Mouse (Mus musculus): ENCODE measurements at regions not wholly inside any gene's neighbourhood (a gene's known extent, or its start where the extent isn't known, plus 50 kb on each side); places are given as distances from the start of the nearest gene placed in this dataset.

- peaks cover 0 to 6% of the 10 kb centered on the region in 2 experiments; a peak in 2 of 4 replicates for H3K36me3 ChIP-seq (ENCODE audit: control insufficient read depth in 1 of 2, insufficient read depth in 2 of 2, low read length in 2 of 2)
- no peaks in the 10 kb centered on the region for H3K9me3 ChIP-seq (replicated peaks; ENCODE audit: insufficient read depth, low read length)
- peaks cover 0 to 6% of the 10 kb centered on the region in 2 experiments; a peak in 2 of 4 replicates for H3K4me1 ChIP-seq (ENCODE audit: control insufficient read depth in 1 of 2, insufficient read depth in 2 of 2, low read length in 2 of 2)
- no peak overlapping the region for H3K4me3 ChIP-seq (ENCODE audit: control insufficient read depth in 1 of 2, insufficient read depth in 1 of 2, low read depth in 2 of 2, low read length in 2 of 2)
- H3K27ac ChIP-seq (ENCODE audit: control insufficient read depth, low read depth, low read length) = no peak overlapping the region
- H3K9ac ChIP-seq (ENCODE audit: control insufficient read depth, low read depth, low read length, poor library complexity, severe bottlenecking) = no peak overlapping the region
- TF ChIP-seq USF1 (IDR thresholded peaks at IDR 0.05; ENCODE audit: low read depth, low read length) (no peak), SMC3 (IDR thresholded peaks at IDR 0.05; ENCODE audit: low read depth, low read length) (no peak), ZNF384 (IDR thresholded peaks at IDR 0.05; ENCODE audit: low read depth, low read length) (no peak), EP300 (IDR thresholded peaks at IDR 0.05; ENCODE audit: low read depth in 1 of 2, low read length in 2 of 2) (peak; percentile 86 to 92), ELF1 (IDR thresholded peaks at IDR 0.05; ENCODE audit: low read depth, low read length) (no peak), NRF1 (IDR thresholded peaks at IDR 0.05; ENCODE audit: insufficient read depth, low read depth, low read length, poor library complexity, severe bottlenecking) (no peak), HCFC1 (IDR thresholded peaks at IDR 0.05; ENCODE audit: low read depth, low read length) (no peak), NELFE (IDR thresholded peaks at IDR 0.05; ENCODE audit: low read depth, low read length) (no peak), RCOR1 (IDR thresholded peaks at IDR 0.05; ENCODE audit: low read depth, low read length) (peak; percentile 73; the same call in 1 of the 2 replicates), BHLHE40 (IDR thresholded peaks at IDR 0.05; ENCODE audit: borderline replicate concordance, low read depth, low read length) (peak; percentile 46; the same call in 1 of the 2 replicates), TCF12 (IDR thresholded peaks at IDR 0.05; ENCODE audit: low read depth, low read length) (peak; percentile 87), MAZ (IDR thresholded peaks at IDR 0.05; ENCODE audit: low read depth, low read length) (no peak), ETS1 (IDR thresholded peaks at IDR 0.05; ENCODE audit: low read depth, low read length) (peak; percentile 71; the same call in 1 of the 2 replicates), ZMIZ1 (IDR thresholded peaks at IDR 0.05; ENCODE audit: low read depth, low read length) (no peak), UBTF (IDR thresholded peaks at IDR 0.05; ENCODE audit: borderline replicate concordance, insufficient read depth, low read depth, low read length) (no peak), TAL1 (IDR thresholded peaks at IDR 0.05; ENCODE audit: low read length) (peak; percentile 76), ZC3H11A (IDR thresholded peaks at IDR 0.05; ENCODE audit: low read depth, low read length) (no peak), GATA1 (IDR thresholded peaks at IDR 0.05; ENCODE audit: low read depth, low read length) (peak; percentile 80)
- DNase-seq (ENCODE audit: low read depth, low spot score) = peak; percentile 80
- no peaks in the 10 kb centered on the region for H3K79me2 ChIP-seq (ENCODE audit: control insufficient read depth, insufficient read depth, low read length, poor library complexity)
- H3K27me3 ChIP-seq (ENCODE audit: control insufficient read depth in 1 of 2, insufficient read depth in 2 of 2, low read length in 2 of 2) = no peaks in the 10 kb centered on the region
These were observed 165.5 kb upstream of the Lrig1 start for GRCm38 (mm10) chr6:94865498-94865897.

- Histone ChIP-seq H3K9ac (ENCODE audit: control insufficient read depth, low read depth, low read length, poor library complexity, severe bottlenecking) (no peak overlapping the region), H3K4me1 (ENCODE audit: control insufficient read depth in 1 of 2, insufficient read depth in 2 of 2, low read length in 2 of 2) (no peaks in the 10 kb centered on the region), H3K4me3 (ENCODE audit: control insufficient read depth in 1 of 2, insufficient read depth in 1 of 2, low read depth in 2 of 2, low read length in 2 of 2) (no peak overlapping the region), H3K27ac (ENCODE audit: control insufficient read depth, low read depth, low read length) (no peak overlapping the region), H3K36me3 (ENCODE audit: control insufficient read depth in 1 of 2, insufficient read depth in 2 of 2, low read length in 2 of 2) (no peaks in the 10 kb centered on the region), H3K9me3 (replicated peaks; ENCODE audit: insufficient read depth, low read length) (no peaks in the 10 kb centered on the region), H3K27me3 (ENCODE audit: control insufficient read depth in 1 of 2, insufficient read depth in 2 of 2, low read length in 2 of 2) (no peaks in the 10 kb centered on the region), H3K79me2 (ENCODE audit: control insufficient read depth, insufficient read depth, low read length, poor library complexity) (no peaks in the 10 kb centered on the region)
- no peak for TF ChIP-seq TBP (IDR thresholded peaks at IDR 0.05; ENCODE audit: low read depth, low read length)
- no peak for TF ChIP-seq MYC (IDR thresholded peaks at IDR 0.05; ENCODE audit: low read depth, low read length)
- TF ChIP-seq MAFK (IDR thresholded peaks at IDR 0.05; ENCODE audit: borderline replicate concordance, low read depth, low read length) = no peak
- DNase-seq (ENCODE audit: low read depth, low spot score) = no peak
These were observed 158.2 kb upstream of the Lrig1 start for GRCm38 (mm10) chr6:94858121-94858621.
